Mouse (Mus musculus) embryo, embryonic 10.5 days (tissue): ENCODE data around the gene Nrd1.
A peak's percentile ranks its signal among the peaks of the same experiment; 100 is the strongest.

ENCODE experiments used
- DNase-seq: peaks from one replicate; pipeline ENCODE4 v3.0.0-alpha.2; 2015; ENCODE audit warnings: low spot score

Gene Nrd1

DNA sequence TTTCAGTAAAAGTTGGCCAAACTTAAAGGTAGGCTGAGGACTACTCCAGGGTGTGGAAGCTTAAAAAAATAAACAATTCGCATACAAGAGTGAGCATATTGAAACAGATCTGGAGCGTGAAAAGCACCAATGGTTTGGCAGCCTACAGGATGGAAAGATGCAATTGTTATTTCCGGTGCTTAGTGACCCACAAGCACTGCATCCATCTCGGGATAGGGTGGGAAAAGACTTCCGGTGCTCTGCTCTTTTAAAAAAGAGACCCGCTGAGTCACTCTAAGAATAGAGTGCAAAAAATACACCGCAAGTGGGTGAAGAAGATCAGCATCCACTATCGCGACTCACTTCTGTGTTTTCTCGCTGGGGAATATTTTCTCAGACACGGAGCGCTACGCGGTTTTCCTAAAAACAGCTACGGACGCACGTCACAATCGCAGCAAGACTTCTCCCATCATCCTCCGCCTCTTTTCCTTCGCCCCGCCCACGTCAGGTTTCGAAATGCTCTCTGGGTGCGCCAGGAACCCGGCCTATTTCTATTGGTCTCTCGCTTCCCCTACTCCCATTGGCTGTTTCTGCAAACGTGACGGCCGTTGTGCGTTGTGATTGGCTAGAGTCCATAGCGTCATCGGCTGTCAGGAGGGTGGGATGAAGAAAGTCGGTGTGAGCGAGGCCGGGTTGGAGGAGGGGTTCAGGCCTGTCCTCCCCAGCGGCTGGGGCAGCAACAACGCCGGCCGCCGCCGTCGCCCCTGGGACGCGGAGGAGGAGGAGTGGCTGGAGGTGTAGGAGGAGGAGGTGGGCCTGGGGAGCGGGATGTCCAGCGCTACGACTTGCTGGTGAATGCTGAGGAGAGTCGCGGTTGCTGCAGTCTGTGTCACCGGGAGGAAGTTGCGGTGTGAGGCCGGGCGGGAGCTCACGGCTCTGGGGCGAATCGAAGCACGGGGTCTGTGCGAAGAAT, at the start of gene Nrd1:
TSS of gene Nrd1 (plus strand) at position 657 of the 952 bp plus-strand sequence.
- DNase-seq: peak; percentile 100

DNA sequence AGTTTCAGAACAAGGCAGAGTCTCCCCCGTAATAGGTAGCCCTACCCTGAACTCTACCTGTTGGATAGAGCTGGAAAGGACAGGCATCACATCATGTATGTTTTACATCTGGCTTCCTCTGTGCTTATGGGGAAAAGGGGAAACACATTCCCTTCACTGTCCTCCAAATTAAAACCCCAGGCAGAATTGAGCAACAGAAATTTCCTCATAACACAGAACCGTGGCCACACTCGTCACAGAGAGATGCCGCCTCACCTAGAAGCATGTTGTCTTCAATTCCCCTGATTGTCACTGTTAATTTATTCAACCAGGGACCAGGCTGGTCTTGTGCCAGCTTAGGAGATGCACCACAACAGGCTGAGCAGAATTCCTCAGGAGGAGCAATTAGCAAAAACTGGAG, 48.8 kb upstream of the Nrd1 start:
- no peak for DNase-seq

DNA sequence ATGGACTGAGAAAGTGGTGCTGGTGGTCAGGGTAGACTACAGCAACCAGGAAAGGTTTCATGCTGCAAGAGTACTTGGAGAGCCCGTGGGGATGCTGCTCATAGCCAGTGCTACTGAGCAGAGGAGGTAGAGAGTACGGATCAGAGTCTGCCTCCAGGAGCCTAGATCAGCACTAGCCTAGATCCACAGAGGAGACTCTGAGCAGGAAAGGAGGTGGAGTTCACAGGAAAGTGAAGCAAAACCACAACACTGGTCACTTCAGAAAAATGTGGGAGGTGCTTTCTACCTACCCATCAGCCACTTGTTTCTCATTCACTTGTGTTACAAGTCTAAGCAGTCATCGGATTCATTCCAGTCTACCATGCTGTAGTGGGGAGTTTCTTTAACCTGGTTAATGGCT, 40.8 kb upstream of the Nrd1 start:
- DNase-seq: no peak

DNA sequence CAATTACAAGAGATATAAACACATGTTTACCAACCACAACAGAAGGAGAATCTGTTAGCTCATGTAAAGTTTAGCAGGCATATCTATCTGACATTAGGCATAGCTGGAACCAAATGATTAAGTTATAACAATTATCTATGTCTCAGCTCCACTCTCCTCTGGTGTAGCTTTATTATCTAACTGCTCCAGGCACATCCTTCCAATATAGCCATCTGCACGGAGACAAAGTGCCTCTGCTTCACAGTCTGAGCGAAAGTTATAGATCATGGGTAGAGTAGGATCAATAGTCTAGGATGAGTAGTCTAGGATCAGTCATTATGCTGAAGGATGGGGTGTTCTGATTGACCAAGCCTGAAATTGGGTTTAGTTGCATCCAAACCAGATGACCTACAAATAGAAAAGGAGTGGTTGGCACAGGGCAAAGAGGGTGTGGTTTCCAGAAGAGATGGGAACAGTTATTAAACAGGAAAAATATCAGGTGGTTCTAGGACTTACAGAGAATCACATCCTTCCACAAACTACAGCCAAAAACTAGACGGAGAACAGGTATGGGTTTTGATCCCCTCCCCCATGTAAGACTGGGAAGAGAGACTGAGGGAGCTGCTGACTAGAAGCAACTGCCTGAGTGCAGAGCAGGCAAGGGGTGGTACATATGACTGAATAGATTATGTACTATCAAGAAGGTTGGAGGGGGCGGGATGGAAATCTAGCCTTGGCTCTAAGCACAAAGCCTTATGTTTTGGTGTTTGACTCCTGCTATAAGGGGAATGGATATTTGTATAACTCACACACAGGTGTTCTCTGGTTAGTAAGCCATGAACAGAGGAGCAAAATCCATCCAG, 39.6 kb upstream of the Nrd1 start:
- DNase-seq: no peak

DNA sequence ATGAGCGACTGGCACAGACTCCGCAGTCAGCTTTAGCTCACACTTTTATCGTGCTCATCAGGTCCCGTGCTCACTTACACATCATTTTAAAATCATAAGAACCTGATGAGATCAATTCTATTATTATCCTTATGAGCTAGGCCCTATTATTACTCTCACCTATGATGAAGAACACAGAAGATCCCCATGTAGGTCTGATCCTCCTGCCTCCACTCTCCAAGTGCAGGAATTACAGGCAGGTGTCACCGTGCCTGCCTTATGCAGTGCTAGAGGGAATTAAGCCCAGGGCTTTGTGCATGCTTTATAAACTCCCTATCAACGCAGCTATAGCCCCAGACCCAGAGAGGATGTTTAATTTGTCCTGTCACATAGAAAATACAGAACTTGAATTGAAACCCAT, 37.4 kb upstream of the Nrd1 start:
- DNase-seq: no peak

DNA sequence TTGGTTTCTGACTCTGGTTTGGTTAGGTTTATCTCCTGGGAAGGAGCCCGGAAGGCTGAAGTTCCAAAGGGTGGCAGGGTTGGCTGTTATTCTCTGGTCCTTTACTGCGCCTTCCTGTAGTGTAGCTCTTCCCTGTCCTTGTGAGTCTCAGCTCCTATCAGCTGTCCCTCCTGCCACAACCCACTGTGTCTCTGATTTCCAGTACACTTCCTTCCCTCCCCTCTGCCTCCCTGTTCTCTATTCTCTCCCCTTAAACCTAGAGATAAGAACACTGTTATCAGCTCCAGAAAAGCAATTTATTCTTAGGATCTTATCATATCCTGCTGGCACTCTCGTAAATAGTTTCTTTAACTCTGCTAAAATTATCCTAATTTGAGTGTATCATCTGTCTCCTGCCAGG, 30.9 kb upstream of the Nrd1 start:
- no peak for DNase-seq

DNA sequence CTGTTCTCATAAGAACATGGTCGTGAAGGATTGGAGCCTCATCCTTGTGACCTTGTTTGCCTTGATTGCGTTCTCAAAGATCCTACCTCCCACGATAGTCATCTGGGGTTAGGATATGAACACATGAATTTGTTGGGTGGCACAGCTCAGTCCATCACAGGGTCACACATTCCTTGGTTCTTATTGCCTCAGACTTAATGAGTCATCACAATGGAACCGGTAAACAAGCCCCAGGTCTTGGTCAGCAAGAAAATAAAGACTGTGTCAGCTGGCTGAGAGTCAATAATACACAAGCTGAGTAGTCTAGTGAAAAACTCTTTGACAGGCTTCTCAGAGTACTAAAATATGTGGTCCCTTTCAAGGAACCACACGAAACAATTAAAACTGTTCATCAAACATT, 29.4 kb upstream of the Nrd1 start:
- DNase-seq: no peak

DNA sequence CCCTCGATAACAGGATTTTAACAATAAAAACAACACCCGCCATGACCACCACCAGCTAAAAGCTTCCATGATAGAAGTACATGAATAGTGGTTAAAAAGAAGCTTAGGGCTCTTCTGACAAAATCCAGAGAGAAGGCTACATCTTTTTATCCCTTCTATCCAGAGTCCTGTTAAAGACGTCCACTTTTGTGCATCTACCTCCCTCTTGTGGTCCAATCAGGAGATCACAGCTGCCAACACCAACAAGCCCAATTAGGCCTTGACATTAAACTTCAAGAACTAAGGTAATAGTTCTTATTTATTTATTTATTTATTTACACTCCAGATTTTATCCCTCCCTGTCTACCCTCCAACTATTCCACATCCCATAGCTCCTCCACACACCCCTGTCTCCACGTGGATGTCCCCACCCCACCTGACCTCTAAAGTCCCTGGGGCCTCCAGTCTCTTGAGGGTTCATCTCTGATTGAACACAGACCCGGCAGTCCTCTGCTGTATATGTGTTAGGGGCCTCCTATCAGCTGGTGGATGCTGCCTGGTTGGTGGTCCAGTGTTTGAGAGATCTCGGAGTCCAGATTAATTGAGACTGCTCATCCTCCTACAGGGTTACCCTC, 23.9 kb upstream of the Nrd1 start:
- peak; percentile 77 for DNase-seq

DNA sequence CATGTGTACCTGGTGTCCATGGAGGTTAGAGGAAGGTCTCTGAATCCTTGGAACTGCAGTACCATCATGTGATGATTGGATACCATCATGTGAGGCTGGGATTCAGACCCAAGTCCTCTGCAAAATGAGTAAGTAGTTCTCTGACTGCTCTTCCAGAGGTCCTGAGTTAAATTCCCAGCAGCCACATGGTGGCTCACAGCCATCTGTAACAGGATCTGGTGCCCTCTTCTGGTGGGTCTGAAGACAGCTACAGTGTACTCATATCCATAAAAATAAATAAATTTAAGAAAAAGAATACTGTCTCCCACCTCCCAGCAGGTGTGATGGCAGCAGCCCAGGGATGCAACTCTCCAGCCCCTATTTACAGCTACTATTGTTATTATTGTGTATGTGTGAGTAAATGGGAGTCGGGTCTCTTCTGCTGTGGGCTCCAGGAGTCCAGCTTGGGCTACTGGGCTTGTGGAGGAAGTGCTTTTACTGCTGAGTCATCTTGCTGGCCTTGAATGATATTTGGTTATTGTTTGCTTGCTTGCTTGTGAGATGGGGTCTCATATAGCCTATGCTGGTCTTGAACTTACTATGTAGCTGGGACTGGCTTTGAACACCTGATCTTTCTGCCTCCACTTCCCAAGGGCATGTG, 13.5 kb upstream of the Nrd1 start:
- no peak for DNase-seq

DNA sequence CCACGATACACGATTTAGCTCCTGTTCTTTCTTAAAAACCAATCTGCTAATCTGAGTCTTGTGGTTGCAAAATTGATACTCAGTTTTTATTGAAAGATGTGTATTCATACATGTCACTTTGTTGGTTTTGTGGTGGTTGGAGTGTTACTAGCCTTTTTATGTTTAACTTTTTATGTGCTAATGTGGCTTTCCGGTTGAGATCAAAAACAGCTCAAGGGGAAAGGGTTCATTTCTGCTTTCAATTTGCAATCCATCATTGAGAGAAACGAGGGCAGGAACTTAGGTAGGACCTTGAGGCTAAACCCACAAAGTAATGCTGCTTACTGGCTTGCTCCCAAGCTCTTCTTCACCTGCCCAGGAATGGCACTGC, 13.0 kb upstream of the Nrd1 start:
- no peak for DNase-seq

DNA sequence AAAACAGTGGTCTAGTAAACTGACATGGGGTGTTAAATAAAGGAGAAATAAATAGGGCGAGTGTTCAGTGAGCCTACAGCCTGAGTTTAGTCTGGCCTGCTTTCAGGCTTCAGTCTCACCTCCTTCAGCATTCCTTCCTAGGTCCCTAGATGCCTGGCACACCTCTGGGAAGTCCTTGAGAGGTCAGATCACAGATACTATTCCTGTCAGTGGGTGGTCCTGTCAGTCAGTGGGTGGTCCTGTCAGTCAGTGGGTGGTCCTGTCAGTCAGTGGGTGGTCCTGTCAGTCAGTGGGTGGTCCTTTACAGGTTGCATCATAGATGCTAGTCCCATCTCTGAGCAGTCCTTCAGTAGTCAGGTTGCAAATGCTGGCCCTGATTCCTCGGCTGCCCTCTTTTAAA, 11.0 kb upstream of the Nrd1 start:
- DNase-seq: no peak

DNA sequence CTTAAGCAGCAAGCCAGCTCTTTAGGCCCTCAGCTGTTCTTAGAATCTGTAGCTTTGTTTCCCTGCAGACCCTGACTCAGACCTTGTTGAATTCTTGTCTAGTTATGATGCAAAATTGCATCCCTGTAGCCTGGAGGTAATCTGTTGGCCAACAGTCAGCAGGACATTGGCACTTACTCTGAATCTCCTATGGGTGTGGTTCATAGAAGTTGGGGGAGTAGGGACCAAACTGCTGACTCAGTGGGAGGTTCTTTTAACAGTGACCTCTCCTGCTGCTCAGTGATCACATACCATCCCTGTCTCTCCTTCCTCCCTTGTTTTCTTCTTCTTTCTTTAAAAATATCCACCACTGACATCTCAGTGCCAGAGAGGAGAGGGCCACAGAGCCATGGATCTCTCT, 10.4 kb upstream of the Nrd1 start:
- no peak for DNase-seq

DNA sequence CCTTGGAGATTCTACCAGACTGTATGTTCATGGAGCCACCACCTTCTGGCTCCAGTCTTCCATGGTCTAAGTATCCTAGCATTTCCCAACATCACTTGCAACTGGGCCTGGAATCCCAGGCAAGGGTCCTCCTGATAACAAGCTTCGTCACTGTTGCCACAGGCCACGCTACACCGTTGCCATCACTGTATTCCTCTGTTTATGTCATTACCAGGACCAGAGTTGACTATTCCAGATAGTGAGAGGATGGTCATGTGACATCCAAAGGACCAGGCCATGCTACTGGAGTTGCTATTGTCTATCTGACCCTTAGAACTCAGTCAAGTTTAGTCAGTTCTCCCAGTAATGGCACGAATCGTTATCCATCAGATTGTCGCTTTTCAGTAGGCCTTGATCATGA, 9.9 kb upstream of the Nrd1 start:
- DNase-seq: no peak

DNA sequence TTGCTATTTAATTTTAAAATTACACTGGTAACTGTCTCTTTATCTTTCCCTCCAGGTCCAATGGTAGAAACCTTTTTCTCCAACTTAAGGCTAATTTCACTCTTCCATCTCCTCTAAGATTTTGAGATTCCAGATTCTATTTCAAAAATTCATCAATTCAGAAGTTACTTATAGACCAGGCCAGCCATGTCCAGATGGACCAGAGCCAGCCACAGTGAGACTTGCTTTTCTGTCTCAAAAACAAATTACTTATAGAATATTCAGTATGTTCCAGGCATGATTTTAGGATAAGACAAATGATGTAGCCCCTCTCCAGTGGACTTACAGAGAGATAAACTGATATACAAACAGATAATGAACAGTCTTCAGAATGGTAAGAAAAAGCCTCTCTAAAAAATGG, 8.6 kb upstream of the Nrd1 start:
- DNase-seq: no peak

DNA sequence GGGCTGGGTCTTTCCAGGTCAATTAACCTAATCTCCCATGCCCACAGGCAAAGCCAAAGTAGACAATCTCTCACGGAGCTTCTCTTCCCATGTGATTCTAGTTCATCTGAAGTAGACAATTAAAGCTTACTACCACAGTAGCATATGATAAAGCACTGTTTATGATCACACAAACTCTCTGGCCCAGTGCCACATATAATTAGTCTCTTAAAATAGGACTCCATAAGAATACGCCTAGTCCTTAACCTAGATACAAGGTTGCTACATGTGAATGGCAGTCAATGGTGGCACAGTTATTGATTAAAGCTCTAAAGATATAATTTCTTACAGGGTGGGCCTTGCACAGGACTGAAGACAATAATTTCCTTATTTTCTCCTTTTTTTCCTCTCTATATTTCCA, 7.5 kb upstream of the Nrd1 start:
- DNase-seq: no peak

DNA sequence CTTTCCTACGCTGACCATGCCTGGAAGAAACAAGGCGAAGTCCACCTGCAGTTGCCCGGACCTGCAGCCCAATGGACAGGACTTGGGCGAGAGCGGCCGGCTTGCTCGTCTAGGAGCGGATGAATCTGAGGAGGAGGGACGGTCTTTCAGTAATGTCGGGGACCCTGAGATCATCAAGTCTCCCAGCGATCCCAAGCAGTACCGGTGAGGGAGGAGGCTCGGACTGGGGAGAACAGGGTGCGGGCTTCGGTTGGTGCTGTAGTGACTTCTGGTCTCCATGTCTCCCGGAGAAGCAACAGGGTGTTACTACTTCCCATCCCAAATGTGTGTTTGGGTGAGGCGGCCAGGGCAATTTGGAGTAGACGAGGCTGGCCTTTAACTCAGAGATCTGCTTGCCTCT, 506 bp downstream of the Nrd1 start:
- DNase-seq: peak; percentile 55

DNA sequence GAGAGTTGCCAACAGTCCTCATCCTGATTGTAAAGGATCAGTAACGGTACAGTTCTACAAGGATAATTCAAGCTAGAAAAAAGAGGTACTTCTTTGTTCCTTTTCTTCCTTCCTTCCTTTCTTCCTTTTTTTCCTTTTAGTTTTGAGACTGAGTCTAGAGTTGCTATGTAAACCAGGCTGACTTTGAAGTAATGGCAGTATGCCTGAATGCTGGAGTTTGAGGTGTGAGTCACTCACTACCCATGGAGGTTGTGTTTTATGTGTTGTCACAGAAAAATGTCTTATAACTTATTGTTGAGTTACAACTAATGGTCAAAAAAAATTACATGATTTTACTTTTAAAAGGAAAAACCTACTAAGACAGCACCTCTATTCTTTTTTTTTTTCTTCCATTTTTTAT, 7.6 kb downstream of the Nrd1 start:
- DNase-seq: no peak

DNA sequence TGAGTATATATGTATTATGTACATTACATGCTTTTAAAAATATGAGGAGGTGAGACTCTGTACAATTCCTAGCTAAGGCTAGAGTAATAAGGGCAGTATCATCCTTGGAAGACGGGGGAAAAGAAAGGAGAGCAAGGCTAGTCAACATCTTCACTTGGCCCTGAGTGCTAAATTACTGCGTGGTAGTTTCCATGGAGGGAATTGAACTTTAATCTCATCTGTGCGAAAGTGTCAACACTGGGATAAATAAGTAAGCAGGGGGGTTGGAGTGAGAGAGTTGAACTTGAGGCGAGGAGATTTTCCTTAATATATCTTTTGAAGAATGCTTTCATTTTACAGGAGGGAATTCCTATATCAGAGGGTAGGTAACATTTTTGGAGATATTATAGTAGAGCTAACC, 13.6 kb downstream of the Nrd1 start:
- DNase-seq: no peak

DNA sequence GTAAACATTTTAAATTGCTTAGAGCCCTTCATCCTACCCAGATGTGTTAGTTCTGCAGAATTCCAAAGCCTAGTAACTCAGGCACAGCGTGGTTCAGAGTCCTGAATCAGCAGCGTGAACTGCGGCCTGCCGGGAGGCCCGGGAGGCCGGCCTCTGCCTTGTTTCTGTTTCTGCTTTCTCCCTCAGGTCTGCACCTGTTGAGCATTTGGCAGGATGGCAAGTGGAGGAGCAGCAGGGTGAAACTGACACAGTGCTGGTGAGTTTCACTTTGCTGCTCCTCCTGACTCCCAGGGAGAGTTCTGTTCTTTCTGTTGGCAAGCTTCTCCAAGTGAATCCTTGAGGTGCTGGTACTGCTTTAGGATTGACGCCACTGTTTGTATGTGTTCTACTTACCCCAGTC, 17.0 kb downstream of the Nrd1 start:
- no peak for DNase-seq

DNA sequence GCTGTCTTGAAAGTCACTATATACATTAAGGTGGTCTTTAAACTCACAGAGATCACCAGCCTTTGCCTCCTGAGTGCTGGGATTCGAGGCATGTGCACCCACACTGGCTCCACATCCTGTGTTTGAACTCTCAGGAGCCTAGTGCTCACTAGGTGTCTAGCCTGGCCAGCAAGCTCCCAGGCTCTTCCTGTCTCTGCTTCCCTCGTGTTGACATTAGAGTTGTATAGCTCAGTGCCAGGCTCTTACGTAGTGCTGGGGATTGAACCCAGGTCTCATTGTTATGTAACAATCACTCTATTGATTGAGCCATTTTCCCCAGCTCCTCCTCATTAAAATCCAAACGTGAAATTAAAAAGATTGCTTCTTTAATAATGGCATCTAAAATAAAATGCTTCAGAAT, 18.8 kb downstream of the Nrd1 start:
- DNase-seq: no peak

DNA sequence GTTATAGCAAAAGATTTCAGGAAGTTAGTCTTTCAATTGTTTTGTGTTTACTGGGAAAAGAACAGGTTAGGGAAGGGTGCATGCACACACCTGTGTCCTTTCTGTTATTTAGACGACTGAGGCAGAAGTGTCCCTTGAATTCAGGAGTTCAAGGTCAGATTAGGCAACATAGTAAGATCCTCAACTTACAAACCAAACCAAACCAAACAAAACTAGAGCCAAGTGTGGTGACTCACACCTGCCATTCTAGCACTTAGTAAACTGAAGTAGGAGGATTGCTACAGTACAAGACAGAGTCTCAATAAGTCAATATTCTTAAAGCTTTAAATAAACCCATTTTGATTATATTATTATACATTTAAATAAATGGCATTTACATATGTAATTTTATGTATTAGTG, 21.5 kb downstream of the Nrd1 start:
- DNase-seq: no peak

DNA sequence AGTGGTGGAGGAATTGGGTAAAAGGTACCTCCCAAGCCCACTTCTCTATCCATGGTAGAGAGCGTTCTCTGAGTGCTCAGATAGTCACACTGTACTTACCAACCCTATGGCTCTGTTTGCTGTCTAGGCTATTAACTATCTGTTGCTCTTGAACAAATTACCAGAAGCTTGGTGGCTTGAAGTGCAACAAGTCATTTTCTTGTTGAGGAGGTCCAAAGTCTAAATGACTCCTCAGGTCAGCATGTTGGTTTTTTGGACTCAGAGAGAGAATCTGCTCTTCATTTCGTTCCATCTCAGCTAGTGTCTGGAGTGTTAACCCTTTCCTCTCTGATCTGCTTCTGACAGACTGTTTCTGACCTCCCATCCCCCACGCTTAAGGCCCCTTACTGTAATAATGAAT, 24.6 kb downstream of the Nrd1 start:
- DNase-seq: no peak
